Mouse (Mus musculus) T-helper 2 cell (primary cell): ENCODE results near the gene Slit3.

Experiments
- in situ Hi-C: fragments of 300-600 bp; cut with MboI, MseI; formaldehyde crosslinking; loops from one replicate; pipeline ENCODE4 v1.15.1; 2025; ENCODE audit warnings: high pct_unique_total_duplicates

Gene Slit3

GRCm38 (mm10) chr11:35304216-35304975 is 183.4 kb downstream of the Slit3 start:
- in situ Hi-C loops: no loop called here

DNA sequence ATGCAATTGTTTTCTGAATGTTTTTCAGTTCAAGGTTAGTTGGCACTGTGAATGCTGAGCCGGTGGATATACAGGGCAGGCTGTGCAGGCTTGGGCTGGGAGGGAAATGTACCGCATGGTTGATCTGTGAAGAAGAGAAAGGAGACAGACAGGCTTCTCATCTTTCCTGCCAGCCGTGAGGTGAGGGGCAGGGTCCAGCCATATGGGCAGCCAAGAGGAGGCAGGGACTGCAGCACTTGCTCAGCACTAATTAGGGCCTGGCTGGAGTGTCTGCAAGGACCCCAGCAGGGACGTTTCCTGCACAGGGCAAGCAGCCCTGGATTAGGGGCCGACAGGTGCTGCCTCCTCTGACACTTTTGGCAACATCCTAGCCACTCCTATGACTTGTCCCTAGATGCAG is 184.1 kb downstream of the Slit3 start:
- in situ Hi-C loops: no loop called here

GRCm38 (mm10) chr11:35305910-35306309 is 184.9 kb downstream of the Slit3 start:
- in situ Hi-C loops: no loop called here

- in situ Hi-C loops: no loop called here
Measured at GRCm38 (mm10) chr11:35306922-35307321, 185.9 kb downstream of the Slit3 start.

DNA sequence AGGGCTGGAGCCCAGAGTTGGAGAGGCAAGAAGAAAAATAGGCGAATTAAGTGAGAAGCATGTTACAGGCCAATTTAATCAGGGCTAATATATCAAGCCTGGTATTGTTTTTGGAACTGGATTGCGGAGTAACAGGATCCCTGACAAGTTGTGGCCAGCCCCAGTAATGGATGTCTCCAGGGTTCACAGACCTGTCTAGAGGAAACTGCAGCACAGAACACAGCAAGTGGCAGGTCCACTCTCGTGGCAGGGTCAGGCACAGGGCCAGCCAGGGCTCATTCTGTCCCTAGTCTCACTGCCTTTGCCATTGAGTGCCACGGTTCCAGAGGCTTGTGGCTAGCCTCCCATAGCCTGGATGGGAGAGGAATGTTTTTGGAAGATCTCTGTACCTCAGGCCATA is 187.0 kb downstream of the Slit3 start:
- in situ Hi-C loops: no loop called here

GRCm38 (mm10) chr11:35315449-35316028 is 194.5 kb downstream of the Slit3 start:
- in situ Hi-C loops: no loop called here

DNA sequence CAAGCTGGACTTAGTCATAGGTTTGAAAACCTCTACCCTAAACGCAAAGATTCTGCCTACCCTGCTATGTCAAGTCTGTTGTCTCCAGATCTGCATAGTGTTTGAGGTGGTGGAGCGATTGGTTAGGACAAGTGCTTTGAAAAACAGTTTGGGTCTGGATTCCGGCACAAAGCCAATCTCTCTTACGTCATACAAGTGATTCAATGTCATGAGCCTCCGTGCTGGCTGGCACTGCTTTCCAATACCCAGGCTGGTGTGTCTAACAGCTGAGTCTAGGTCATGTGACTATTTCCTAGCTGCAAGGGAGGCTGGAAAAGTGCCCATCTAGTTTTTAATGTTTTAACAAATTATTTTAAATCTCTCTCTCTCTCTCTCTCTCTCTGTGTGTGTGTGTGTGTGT is 196.2 kb downstream of the Slit3 start:
- in situ Hi-C loops: no loop called here

GRCm38 (mm10) chr11:35317775-35318432 is 196.9 kb downstream of the Slit3 start:
- in situ Hi-C loops: no loop called here

DNA sequence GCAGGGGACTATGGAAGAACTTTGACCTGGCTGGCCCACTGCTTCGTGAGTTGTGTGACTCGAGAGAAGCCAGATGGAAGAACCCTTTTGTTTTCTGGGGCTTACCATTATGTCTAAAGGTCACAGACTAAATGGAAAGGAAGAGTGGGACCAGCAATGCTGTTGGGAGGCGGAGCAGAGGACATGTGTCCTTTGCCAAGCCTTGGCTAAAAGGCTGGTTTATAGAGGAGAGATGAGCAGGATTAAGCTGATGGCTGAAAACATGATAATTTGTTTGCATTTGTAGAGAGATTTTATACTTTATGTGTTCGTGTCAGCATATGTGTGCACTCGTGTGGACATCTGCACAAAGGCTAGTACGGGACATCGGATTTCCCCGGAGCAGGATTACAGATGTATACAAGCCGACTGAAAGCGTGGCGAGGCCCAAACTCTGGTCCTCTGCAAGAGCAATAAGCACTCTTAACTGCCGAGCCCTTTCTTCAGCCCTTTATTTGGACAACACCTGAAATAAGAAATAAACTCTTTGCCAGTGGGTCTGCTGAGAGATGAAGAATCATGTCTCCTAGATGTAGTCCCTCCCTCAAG is 197.5 kb downstream of the Slit3 start:
- in situ Hi-C loops: no loop called here

- in situ Hi-C loops: no loop called here
Measured at GRCm38 (mm10) chr11:35320518-35320917, 199.5 kb downstream of the Slit3 start.

- in situ Hi-C loops: no loop called here
Measured at GRCm38 (mm10) chr11:35324397-35324796, 203.4 kb downstream of the Slit3 start.

- in situ Hi-C loops: no loop called here
Measured at GRCm38 (mm10) chr11:35325131-35325995, 204.3 kb downstream of the Slit3 start.

DNA sequence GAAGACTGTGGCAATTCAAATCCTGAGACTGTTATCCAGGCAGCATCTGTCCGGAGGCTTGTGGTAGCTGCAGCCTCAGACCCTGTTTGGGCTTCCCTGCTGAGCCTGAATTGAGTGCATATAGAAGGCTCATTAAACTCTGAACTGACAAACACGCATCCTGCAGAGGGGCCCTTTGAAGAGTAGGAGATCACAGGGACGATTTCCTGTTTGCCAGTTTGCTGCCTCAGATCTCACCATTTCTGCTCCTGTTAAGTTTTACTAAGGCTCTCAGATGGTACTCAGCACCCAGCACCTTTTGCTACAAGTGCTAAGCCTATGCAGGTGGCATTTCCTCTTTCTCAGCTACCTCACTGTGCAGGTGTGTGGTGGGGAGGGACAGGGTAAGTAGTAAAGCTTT is 205.3 kb downstream of the Slit3 start:
- in situ Hi-C loops: no loop called here

DNA sequence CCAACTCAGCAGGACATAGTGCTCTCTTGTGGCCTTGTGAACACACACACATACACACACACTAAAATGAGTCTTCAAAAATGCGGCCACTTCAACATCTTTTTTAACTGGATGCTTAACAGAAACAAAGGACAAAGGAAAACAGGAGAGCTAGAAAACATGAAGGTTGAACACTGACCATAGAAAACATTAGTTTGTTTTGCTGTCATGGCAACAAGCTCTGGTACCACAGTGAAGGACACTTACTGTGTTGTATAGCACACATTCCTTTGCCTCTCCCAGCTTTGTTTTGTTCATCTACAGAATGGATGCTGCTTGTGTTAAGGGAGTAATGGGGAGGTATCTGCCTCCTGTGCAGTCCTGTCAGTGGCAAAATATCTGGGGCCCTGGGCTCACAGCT is 206.9 kb downstream of the Slit3 start:
- in situ Hi-C loops: no loop called here

DNA sequence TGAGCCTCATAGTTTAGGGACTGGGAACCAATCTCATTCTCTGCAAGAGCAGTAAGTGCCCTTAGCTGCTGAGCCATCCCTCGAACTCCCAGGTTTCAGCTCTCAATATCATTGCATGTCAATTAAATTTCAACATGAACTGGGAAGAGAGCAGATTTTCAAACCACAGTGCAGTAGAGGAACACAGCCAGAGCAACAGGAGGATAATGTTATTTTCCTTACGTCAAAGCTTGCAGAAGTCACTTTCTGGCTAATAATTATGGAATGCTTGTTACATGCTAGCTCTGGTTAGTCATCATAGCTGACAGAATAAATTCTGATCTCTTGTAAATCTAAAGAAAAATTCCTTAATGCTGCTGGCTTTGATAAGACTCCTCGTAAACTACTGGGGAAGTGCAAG is 210.5 kb downstream of the Slit3 start:
- in situ Hi-C loops: no loop called here

DNA sequence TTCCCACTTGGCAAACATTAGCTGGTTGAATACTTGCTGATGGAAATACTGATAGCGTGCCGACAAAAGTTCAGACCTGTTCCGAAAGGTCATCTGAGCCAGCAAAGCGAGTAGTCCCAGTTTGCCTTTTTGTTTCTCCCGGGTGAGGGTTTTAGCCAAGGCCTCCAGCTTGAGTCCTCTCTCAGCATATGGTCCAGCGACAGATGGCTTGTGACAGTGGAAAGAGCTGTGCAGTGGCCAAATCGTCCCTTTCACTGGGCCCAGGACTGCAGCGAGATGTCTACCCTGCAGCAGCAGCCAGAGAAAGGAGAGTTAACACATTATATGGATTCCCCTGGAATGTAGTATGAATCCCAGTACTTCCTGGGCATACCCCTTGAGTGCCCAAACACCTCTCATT is 215.5 kb downstream of the Slit3 start:
- in situ Hi-C loops: no loop called here

- in situ Hi-C loops: no loop called here
Measured at GRCm38 (mm10) chr11:35337493-35337892, 216.5 kb downstream of the Slit3 start.

- in situ Hi-C loops: no loop called here
Measured at GRCm38 (mm10) chr11:35337927-35338819, 217.1 kb downstream of the Slit3 start.

- in situ Hi-C loops: no loop called here
Measured at GRCm38 (mm10) chr11:35340752-35341151, 219.7 kb downstream of the Slit3 start.

- in situ Hi-C loops: no loop called here
Measured at GRCm38 (mm10) chr11:35342486-35342885, 221.5 kb downstream of the Slit3 start.
